8 mouse cellular contexts compared by ENCODE assay signal in the genomic region with DNA sequence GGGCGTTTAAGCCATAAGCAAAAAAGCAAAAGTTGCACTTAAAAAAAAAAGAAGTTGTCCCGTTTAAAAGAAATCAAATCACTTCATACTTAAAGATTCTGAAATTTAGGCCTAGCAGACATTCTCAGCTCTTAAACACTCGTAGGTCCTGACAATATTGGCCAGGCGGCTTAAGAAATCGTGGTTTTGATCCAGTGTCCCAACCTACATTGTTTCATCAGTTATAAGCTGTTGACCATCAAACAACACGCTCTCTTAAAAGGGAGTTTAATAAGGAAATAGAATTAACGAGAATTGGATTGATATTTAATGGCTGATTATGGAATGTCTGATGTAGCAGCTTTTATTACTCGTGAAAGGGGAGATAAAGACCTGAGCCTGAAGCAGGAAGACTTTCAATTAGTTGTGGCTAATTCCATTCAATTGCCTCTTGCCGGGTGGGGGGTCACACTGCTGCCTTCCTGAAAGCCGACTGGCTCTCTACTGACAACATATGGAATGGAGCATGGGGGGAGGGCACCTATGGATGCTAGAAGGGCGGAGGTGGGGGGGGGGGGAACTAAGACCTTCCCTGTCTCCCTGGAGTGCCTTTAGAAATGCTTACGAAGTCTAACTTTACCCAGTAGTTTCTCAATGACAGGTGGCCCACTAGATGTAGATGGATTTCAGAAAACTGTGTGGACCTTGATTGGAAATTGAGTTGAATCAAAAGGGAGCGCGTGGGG. TPM values are rescaled to one million over a fixed set of nuclear protein-coding genes. Genes with fewer than 3 reads are reported as not detected.
A peak's percentile ranks its signal among the peaks of the same experiment; 100 is the strongest.
DNase-seq lines count a peak whose midpoint lies in the region; ATAC-seq and TF ChIP-seq lines count a peak whose summit lies in the region.

No protein-coding gene starts in this region.

- no peaks in the 10 kb centered on the region for H3K27me3 ChIP-seq in C2C12 (ENCODE audit: control insufficient read depth, insufficient read depth, insufficient read length)
- peaks cover 32% of the 10 kb centered on the region for H3K27me3 ChIP-seq in heart, embryonic 16.5 days (ENCODE audit: control insufficient read depth, insufficient read depth, low read length)

- H3K4me3 ChIP-seq in C2C12 (ENCODE audit: insufficient read depth, poor library complexity, severe bottlenecking): peak overlapping the region; percentile 74
- peak overlapping the region; percentile 75 for H3K4me3 ChIP-seq in heart, embryonic 16.5 days (ENCODE audit: low read length)

- H3K4me1 ChIP-seq in heart, embryonic 16.5 days (ENCODE audit: control insufficient read depth, insufficient read depth, low read length): peaks cover 7% of the 10 kb centered on the region

- no peak overlapping the region for H3K27ac ChIP-seq in heart, embryonic 16.5 days (ENCODE audit: low read length)

- no peaks in the 10 kb centered on the region for H3K9me3 ChIP-seq in heart, embryonic 16.5 days (replicated peaks; ENCODE audit: control insufficient read depth, low read length)

- ATAC-seq in heart, embryonic 16.5 days (replicated peaks; ENCODE audit: extremely low read depth, insufficient read depth, low FRiP score): no peak

- 16% methylated on average over 14 of the region's 14 CpGs for WGBS in heart, embryonic 16.5 days

- no peaks in the 10 kb centered on the region for H3K36me3 ChIP-seq in C2C12 (ENCODE audit: control insufficient read depth, insufficient read depth)
- no peaks in the 10 kb centered on the region for H3K36me3 ChIP-seq in heart, embryonic 16.5 days (ENCODE audit: control insufficient read depth, insufficient read depth)

- H3K79me2 ChIP-seq in C2C12 (ENCODE audit: control insufficient read depth, insufficient read depth): peaks cover 67% of the 10 kb centered on the region

- H3K4me2 ChIP-seq in heart, embryonic 16.5 days (ENCODE audit: low read depth, low read length): peak overlapping the region; percentile 99

- no peak for TF ChIP-seq CTCF in C2C12 (IDR thresholded peaks at IDR 0.05; ENCODE audit: control insufficient read depth, insufficient read depth, insufficient read length)

- no peak overlapping the region for H3K9ac ChIP-seq in heart, embryonic 16.5 days (ENCODE audit: low read length)

- intact Hi-C loops in gastrocnemius, postnatal 14 days (cut with DNase I; ENCODE audit: low total_unique reads): no loop called here

- H3K79me3 ChIP-seq in C2C12 (ENCODE audit: low read depth): peaks cover 43% of the 10 kb centered on the region

- H3ac ChIP-seq in C2C12 (ENCODE audit: control insufficient read depth, insufficient read length, low read depth): peak overlapping the region; percentile 14

- peak; percentile 35 to 54 for DNase-seq in cerebellum, postnatal 10 days
- no peak for DNase-seq in cerebellum, adult 11 months
- peak; percentile 72 for DNase-seq in mesoderm, embryonic 11.5 days (ENCODE audit: low read depth, low spot score)
- DNase-seq in B cell, adult 2 months: no peak
- no peak for DNase-seq in gastrocnemius, postnatal 14 days
- no peak for DNase-seq in left cerebral cortex, adult 18-20 months (ENCODE audit: low spot score in 2 of 2)

TF ChIP-seq in C2C12, 6 proteins besides CTCF, POLR2A, EP300 and RAD21:
- no peak for TF ChIP-seq MYOD1 (IDR thresholded peaks at IDR 0.05; ENCODE audit: control insufficient read depth, insufficient read length, low read depth)
- no peak for TF ChIP-seq CEBPB (IDR thresholded peaks at IDR 0.05; ENCODE audit: low read depth)
- no peak for TF ChIP-seq FOSL1 (IDR thresholded peaks at IDR 0.05; ENCODE audit: insufficient read depth, low read length, poor library complexity, severe bottlenecking)

RNA-seq across cellular contexts. Expression of gene Lrig3, which starts 1.6 kb away (rescaled TPM):
- polyA plus RNA-seq in C2C12 (2012; fragmentation: generic; extraction: Trizol): 8.0 TPM
- polyA plus RNA-seq in heart, embryonic 16.5 days (2015; fragmentation: Nextera tagmentation; extraction: Ambion mirVana): 1.2 and 2.0 TPM in 2 replicates
- total RNA-seq in gastrocnemius, postnatal 14 days (2021): 1 to 10 TPM; 5.2 to 5.5 TPM
- 1 to 10 TPM; 3.0 to 3.2 TPM for total RNA-seq in left cerebral cortex, adult 18-20 months (2021)

Comparison
In these comparisons a context has a peak if more than half of its experiments do, and no peak if none do; other contexts are left out.
1. DNase-seq: peak in cerebellum, postnatal 10 days (2 of 2) and mesoderm, embryonic 11.5 days (single experiment); none in cerebellum, adult 11 months (single experiment), B cell, adult 2 months (0 of 2), gastrocnemius, postnatal 14 days (single experiment) and left cerebral cortex, adult 18-20 months (0 of 2).